Mouse (Mus musculus) kidney, adult 2 months (tissue): ENCODE measurements around the gene Pogk. TPM values are rescaled to one million over a fixed set of nuclear protein-coding genes. Genes with fewer than 3 reads are reported as not detected.

Experiments
- DNase-seq: peaks from one replicate; pipeline ENCODE4 v3.0.0; 2021
- H3K27ac ChIP-seq: fragments of 200-500 bp; 2 replicates; pipeline ENCODE4 v1.5.1; 2012; ENCODE audit warnings: low read depth, low read length, control low read depth, inconsistent platforms; ENCODE audit not compliant: insufficient read depth
- H3K27me3 ChIP-seq: fragments of 200-500 bp; replicated peaks from 2 replicates; pipeline ENCODE4 v1.6.1; 2012; ENCODE audit warnings: mild to moderate bottlenecking, moderate library complexity, low read length, inconsistent platforms; ENCODE audit not compliant: control insufficient read depth, insufficient read depth
- H3K36me3 ChIP-seq: fragments of 200-500 bp; 2 replicates; pipeline ENCODE4 v1.6.1; 2012; ENCODE audit warnings: mild to moderate bottlenecking, moderate library complexity, low read length, inconsistent platforms; ENCODE audit not compliant: control insufficient read depth, insufficient read depth
- H3K4me1 ChIP-seq: fragments of 200-500 bp; 2 replicates; pipeline ENCODE4 v1.6.1; 2011; ENCODE audit warnings: low read length; ENCODE audit not compliant: control insufficient read depth, insufficient read depth
- H3K4me3 ChIP-seq: fragments of 200-500 bp; 2 replicates; pipeline ENCODE4 v1.5.1; 2011; ENCODE audit warnings: mild to moderate bottlenecking, low read depth, low read length, control low read depth; ENCODE audit not compliant: insufficient read depth
- CTCF ChIP-seq: fragments of 200-500 bp; conservative IDR thresholded peaks from 2 replicates; pipeline ENCODE4 v1.5.1; 2011; ENCODE audit warnings: low read depth, mild to moderate bottlenecking, control low read depth, low read length, moderate library complexity, mixed read lengths; ENCODE audit not compliant: insufficient read depth, insufficient read length
- POLR2A ChIP-seq: fragments of 200-500 bp; IDR thresholded peaks from one replicate; pipeline ENCODE4 v1.6.1; 2011; ENCODE audit warnings: low read depth, low read length, control low read depth
- WGBS: fragments of 180-500 bp; shearing (Covaris S2); methylation state at CpG from one replicate; pipeline ENCODE4 v1.1.7; 2018; 5-methylcytosine and 5-hydroxymethylcytosine counted together
- polyA plus RNA-seq: library from polyadenylated mRNA; depleted of rRNA; stranded (reverse); fragments of >200 nt; gene quantifications from 2 replicates; pipeline ENCODE4 v1.2.3, GENCODE M21; 2012

Gene Pogk
- polyA plus RNA-seq, 1 experiment = 7.4 TPM

DNA sequence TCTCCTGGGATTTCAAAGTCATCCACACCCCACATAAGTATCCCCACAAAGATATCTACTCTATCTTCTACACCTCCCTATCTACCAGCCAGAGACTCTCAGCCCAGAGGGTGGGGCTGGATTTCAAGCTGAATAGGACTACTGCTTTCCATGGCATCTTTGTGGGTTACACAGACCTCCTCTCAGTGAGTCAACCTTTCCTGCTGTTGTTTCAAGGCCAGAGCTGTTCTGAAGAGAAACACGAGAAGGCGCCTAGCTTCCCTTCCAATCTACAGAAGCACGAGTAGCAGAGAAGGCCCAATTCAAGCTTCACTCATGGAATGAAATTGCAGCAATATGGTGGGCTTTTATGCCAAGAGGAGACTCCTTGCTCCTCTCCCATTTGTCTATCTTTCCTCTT is 5.8 kb downstream of the Pogk start:
- H3K4me1 ChIP-seq = no peaks in the 10 kb centered on the region
- no peak for DNase-seq
- no peaks in the 10 kb centered on the region for H3K36me3 ChIP-seq
- H3K27me3 ChIP-seq = no peaks in the 10 kb centered on the region
- no peak for TF ChIP-seq POLR2A
- TF ChIP-seq CTCF = no peak
- H3K27ac ChIP-seq = no peak overlapping the region
- H3K4me3 ChIP-seq = no peak overlapping the region
- 89% methylated on average over 3 of the region's 3 CpGs for WGBS

DNA sequence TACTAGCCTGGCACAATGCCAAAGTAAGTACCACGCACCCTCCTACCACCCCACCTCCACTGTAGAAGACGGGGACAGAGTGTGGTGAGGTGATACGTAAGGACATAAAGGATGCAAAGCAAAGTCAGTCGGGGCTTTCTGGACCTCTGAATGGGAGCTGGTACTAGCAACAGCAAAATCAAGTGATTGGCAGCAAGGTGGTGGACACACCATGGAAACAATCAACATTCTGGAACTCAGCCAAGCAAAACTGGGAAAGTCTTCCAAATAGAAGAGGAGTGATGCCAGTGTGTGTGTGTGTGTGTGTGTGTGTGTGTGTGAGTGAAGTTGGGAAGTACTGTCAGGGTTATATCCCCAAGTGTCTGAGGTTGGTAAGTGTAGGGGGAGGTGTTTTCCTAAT is 7.7 kb downstream of the Pogk start:
- TF ChIP-seq POLR2A (no peak), CTCF (no peak)
- H3K27me3 ChIP-seq = no peaks in the 10 kb centered on the region
- no peaks in the 10 kb centered on the region for H3K4me1 ChIP-seq
- H3K4me3 ChIP-seq = no peak overlapping the region
- no peak for DNase-seq
- H3K36me3 ChIP-seq = no peaks in the 10 kb centered on the region
- whole genome bisulfite sequencing = 79% methylated on average over 4 of the region's 4 CpGs
- H3K27ac ChIP-seq = no peak overlapping the region

DNA sequence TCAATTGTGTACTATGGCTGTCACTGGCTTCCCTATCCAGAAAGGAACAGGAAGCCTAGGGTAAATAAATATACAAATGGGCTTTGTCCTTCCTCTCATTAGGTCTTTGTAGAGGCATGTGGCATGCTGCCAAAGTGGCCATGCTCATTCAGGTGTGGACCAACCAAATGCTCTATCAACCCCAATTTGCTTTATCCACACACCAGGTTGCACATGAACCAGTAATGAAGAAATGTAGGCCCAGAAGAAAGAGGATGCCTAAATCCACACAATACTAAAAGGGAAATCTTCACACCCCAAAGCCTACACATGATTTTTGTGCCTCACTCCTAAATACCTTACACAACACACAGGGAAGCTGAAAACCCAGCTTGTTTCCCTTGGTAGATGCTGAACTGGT is 8.2 kb downstream of the Pogk start:
- Histone ChIP-seq H3K4me3 (no peak overlapping the region), H3K27me3 (no peaks in the 10 kb centered on the region), H3K36me3 (no peaks in the 10 kb centered on the region), H3K4me1 (no peaks in the 10 kb centered on the region), H3K27ac (no peak overlapping the region)
- DNase-seq = peak; percentile 52
- no peak for TF ChIP-seq POLR2A
- no peak for TF ChIP-seq CTCF

DNA sequence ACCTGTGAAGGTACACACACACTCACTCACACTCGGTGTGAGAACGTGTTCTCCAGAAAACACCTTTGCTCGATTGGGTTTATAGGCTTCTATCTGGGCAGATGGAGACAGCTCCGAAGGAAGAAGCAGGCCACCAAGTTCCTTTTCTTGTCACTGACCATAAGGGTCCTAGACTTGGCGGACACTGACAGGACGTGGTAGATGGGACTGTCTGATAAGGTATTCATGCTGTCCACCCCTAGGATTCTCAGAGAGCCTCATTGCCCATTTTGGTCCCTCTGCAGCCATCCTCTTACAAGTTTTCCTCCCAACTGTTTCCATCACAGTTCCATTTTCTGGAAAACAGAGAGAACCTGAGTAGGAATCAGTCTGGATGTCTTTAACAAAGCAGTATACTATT is 13.3 kb downstream of the Pogk start:
- no peak for DNase-seq
- no peaks in the 10 kb centered on the region for H3K27me3 ChIP-seq
- H3K4me3 ChIP-seq = no peak overlapping the region
- WGBS = 92% methylated on average over 6 of the region's 6 CpGs
- H3K27ac ChIP-seq = no peak overlapping the region
- no peak for TF ChIP-seq POLR2A
- TF ChIP-seq CTCF = no peak
- no peaks in the 10 kb centered on the region for H3K4me1 ChIP-seq
- no peaks in the 10 kb centered on the region; the same call in 1 of the 2 replicates for H3K36me3 ChIP-seq

DNA sequence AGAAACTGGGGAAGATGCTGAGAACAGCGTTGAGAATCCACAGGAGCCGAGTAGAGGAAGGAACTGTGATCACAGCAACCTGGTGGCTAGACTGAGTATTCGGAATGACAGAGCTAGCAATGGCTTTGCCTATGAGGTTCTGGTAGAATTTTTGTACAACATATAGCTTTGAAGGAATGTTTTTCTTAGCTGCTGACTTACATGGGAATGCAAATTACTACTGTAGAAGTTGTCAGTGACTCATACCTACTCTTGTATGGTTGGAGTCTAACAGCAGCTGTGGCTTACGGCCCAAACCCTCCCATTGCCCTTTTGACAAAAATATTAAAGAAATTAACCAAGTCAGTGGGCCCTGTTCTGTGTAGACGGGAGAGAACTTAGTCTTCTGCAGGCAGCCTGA is 14.0 kb downstream of the Pogk start:
- Histone ChIP-seq H3K27me3 (no peaks in the 10 kb centered on the region), H3K4me1 (no peaks in the 10 kb centered on the region), H3K36me3 (no peaks in the 10 kb centered on the region; the same call in 1 of the 2 replicates), H3K4me3 (no peak overlapping the region), H3K27ac (no peak overlapping the region)
- no peak for TF ChIP-seq CTCF
- TF ChIP-seq POLR2A = no peak
- no peak for DNase-seq
- WGBS = 89% methylated on average over 5 of the region's 5 CpGs

DNA sequence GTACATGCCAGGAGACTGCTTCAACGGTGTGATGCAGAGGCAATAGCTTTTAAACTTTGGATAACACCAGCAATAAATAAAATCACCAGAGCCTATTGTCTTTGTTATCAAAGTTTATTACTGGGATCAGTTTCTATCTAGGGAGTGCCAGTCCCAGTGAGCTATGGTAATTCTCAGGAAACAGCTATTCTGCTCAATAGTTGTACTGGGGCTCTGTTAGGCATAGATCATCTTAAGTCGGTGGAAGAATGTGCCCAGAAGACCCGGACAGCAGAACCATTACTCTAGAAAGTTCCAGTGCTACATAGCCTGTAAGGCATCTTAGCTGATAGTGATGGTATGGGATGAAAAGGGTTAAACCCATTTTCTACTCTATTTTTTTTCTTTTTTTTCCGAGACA is 14.9 kb downstream of the Pogk start:
- 51% methylated on average over 4 of the region's 4 CpGs for WGBS
- no peak for DNase-seq
- H3K36me3 ChIP-seq = peaks cover under 1% of the 10 kb centered on the region
- no peaks in the 10 kb centered on the region for H3K27me3 ChIP-seq
- no peak overlapping the region for H3K27ac ChIP-seq
- no peak overlapping the region for H3K4me3 ChIP-seq
- no peaks in the 10 kb centered on the region for H3K4me1 ChIP-seq
- no peak for TF ChIP-seq POLR2A
- TF ChIP-seq CTCF = no peak

DNA sequence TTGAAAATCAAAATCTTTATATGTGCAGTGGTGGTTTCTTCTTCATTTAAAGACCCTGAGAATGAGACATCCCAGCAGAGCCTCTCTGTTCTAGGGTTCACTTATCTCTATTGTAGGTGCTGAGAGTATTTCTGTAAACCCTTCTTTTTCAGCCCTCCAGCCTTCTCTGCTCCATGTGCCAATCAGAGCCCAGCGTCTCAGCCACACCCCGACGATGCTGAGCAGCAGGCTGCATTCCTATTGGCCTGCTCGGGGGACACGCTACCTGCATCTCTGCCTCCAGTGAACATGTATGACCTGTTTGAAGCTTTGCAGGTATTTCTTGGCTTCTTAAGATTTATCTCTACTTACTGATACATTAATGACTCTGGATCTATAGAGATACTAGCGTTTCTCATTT is 18.0 kb downstream of the Pogk start:
- TF ChIP-seq CTCF = no peak
- no peak for TF ChIP-seq POLR2A
- H3K4me1 ChIP-seq = no peaks in the 10 kb centered on the region
- no peak overlapping the region for H3K27ac ChIP-seq
- no peaks in the 10 kb centered on the region for H3K27me3 ChIP-seq
- no peak for DNase-seq
- H3K4me3 ChIP-seq = no peak overlapping the region
- peaks cover 4% of the 10 kb centered on the region for H3K36me3 ChIP-seq
- 93% methylated on average over 6 of the region's 6 CpGs for WGBS
